Mouse (Mus musculus) lung, embryonic 14.5 days (tissue): Measurements from ENCODE around the gene Prmt6. TPM values are rescaled to one million over a fixed set of nuclear protein-coding genes. Genes with fewer than 3 reads are reported as not detected.

Experiments
- ATAC-seq: fragments of 200-750 bp; cut with Nextera tagmentation; 2 replicates; pipeline ENCODE4 v1.8.0; 2017; ENCODE audit warnings: mild to moderate bottlenecking, moderate TSS enrichment, moderate library complexity; ENCODE audit not compliant: insufficient read depth
- DNase-seq: peaks from one replicate; pipeline ENCODE4 v3.0.0-alpha.2; 2015
- H3K27ac ChIP-seq: fragments of 300-500 bp; sonication (generic); 2 replicates; pipeline ENCODE4 v1.5.1; 2014; ENCODE audit warnings: low read depth, mild to moderate bottlenecking, moderate library complexity
- H3K27me3 ChIP-seq: fragments of 300-500 bp; sonication (generic); 2 replicates; pipeline ENCODE4 v1.6.1; 2014; ENCODE audit warnings: low read length, control low read depth; ENCODE audit not compliant: insufficient read depth
- H3K36me3 ChIP-seq: fragments of 300-500 bp; sonication (generic); 2 replicates; pipeline ENCODE4 v1.6.1; 2014; ENCODE audit warnings: control low read depth; ENCODE audit not compliant: insufficient read depth
- H3K4me1 ChIP-seq: fragments of 300-500 bp; sonication (generic); 2 replicates; pipeline ENCODE4 v1.6.1; 2014; ENCODE audit warnings: antibody characterized with exemption, control low read depth; ENCODE audit not compliant: insufficient read depth
- H3K4me2 ChIP-seq: fragments of 300-500 bp; sonication (generic); 2 replicates; pipeline ENCODE4 v1.6.1; 2014; ENCODE audit warnings: mild to moderate bottlenecking
- H3K4me3 ChIP-seq: fragments of 300-500 bp; sonication (generic); 2 replicates; pipeline ENCODE4 v1.5.1; 2014; ENCODE audit warnings: low read depth, low read length
- H3K9ac ChIP-seq: fragments of 300-500 bp; sonication (generic); 2 replicates; pipeline ENCODE4 v1.6.1; 2014
- H3K9me3 ChIP-seq: fragments of 300-500 bp; sonication (generic); 2 replicates; pipeline ENCODE4 v1.6.1; 2016; ENCODE audit warnings: low read depth, low read length, control low read depth
- CTCF ChIP-seq: IDR thresholded peaks from 2 replicates; pipeline ENCODE4 v1.5.1; 2016; ENCODE audit warnings: antibody characterized with exemption, low read depth
- WGBS: fragments of 180-500 bp; shearing (Covaris S2); extraction: QIAGEN DNeasy Blood & Tissue Kit; methylation state at CpG from one replicate; pipeline ENCODE4 v1.1.7; 2014; 5-methylcytosine and 5-hydroxymethylcytosine counted together
- polyA plus RNA-seq: library from polyadenylated mRNA; unstranded; fragments of >200 nt; fragmentation: Nextera tagmentation; extraction: Ambion mirVana; gene quantifications from 2 replicates; pipeline ENCODE4 v1.2.1, GENCODE M21; 2014

The Prmt6 gene
- polyA plus RNA-seq, 1 experiment from 2014 or later = 27.7 TPM

DNA sequence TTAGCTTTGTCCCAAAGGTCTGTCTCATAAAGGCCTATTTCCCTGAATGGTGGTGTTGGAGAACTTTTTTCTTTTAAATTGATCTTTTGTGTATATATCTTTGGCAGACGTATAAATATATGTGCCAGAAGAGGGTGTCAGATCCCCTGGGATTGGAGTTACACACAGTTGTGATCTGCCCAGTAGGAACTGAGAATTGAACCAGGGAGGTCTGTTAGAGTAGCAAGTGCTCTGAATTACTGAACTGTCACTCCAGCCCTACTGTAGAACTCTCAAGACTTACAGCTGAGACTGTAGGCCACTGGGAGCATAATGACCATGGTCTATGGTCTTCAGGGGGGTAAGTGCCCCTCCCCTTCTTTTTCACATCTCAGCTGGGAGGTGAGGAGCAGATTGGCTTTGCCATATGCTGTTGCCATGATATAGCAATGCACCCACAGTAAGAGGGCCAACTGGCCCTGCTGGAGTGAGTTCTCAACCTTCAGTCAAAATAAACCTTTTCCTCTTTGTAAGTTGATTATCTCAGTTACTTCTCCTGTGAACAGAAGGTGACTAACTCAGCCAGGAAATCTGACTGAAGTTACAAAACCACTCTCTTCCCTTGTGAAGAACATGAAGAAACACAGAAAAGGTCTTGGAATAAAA, 13.9 kb downstream of the Prmt6 start:
- no peaks in the 10 kb centered on the region for H3K36me3 ChIP-seq
- H3K27me3 ChIP-seq = no peaks in the 10 kb centered on the region
- no peak overlapping the region for H3K4me2 ChIP-seq
- 41% methylated on average over 1 of the region's 1 CpGs for WGBS
- no peak overlapping the region for H3K27ac ChIP-seq
- DNase-seq = no peak
- H3K4me3 ChIP-seq = no peak overlapping the region
- H3K4me1 ChIP-seq = no peaks in the 10 kb centered on the region
- TF ChIP-seq CTCF = no peak
- ATAC-seq = no peak
- no peak overlapping the region for H3K9ac ChIP-seq
- no peaks in the 10 kb centered on the region for H3K9me3 ChIP-seq

Other genes with a start within 250 kb of the Prmt6 start
- 3.3 and 4.1 TPM in 2 replicates for gene Ntng1, start 107.0 kb downstream of the Prmt6 start, polyA plus RNA-seq